9 mouse cellular contexts compared by ENCODE assay signal in the genomic region with DNA sequence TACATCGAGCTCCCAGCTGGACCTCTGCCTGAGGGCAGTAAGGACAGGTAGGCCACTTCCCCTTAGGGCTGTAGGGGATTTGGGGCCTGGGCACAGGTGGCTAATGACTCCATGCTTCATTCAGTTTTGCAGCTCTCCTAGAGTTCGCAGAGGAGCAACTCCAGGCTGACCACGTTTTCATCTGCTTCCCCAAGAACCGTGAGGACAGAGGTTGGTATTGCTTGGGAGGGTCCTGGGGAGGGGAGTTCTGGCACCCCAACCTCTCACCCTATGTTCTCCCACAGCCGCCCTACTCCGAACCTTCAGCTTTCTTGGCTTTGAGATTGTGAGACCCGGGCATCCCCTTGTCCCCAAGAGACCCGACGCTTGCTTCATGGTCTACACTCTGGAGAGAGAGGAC. TPM values are rescaled to one million over a fixed set of nuclear protein-coding genes. Genes with fewer than 3 reads are reported as not detected.
DNase-seq lines count a peak whose midpoint lies in the region; ATAC-seq and TF ChIP-seq lines count a peak whose summit lies in the region.
"Not testable (repeated sequence)": the region's sequence is repeated elsewhere in the genome, so short reads cannot be mapped to it uniquely, and the experiment has no call there.
"Had no signal": no experiment of that assay in that cellular context is flagged by ENCODE, and none has a peak within 500 bp of the region (broad histone marks: within the 10 kb centered on the region; RNA-seq: fewer than 3 reads in every experiment).

No protein-coding gene starts in this region.

- peak overlapping the region; percentile 98 for H3K4me2 ChIP-seq in forebrain, embryonic 15.5 days (replicated peaks)
- H3K4me2 ChIP-seq in heart, embryonic 16.5 days (ENCODE audit: low read depth, low read length) = peak overlapping the region; percentile 86; the same call in 1 of the 2 replicates
- peak overlapping the region; percentile 93; the same call in 1 of the 2 replicates for H3K4me2 ChIP-seq in intestine, embryonic 16.5 days (ENCODE audit: low read depth, low read length)
- peak overlapping the region; percentile 93; the same call in 1 of the 2 replicates for H3K4me2 ChIP-seq in limb, embryonic 14.5 days (replicated peaks; ENCODE audit: low read depth, low read length, severe bottlenecking)
- peak overlapping the region; percentile 80 for H3K4me2 ChIP-seq in lung, embryonic 15.5 days
- H3K4me2 ChIP-seq in midbrain, postnatal 0 days (ENCODE audit: low read depth, low read length, poor library complexity, severe bottlenecking) = peak overlapping the region; percentile 98

- H3K9ac ChIP-seq in forebrain, embryonic 15.5 days (replicated peaks); heart, embryonic 16.5 days (ENCODE audit: low read length); intestine, embryonic 16.5 days (ENCODE audit: low read depth, low read length); limb, embryonic 14.5 days (ENCODE audit: low read depth, low read length, severe bottlenecking); lung, embryonic 15.5 days; midbrain, postnatal 0 days (replicated peaks; ENCODE audit: low read length, poor library complexity, severe bottlenecking): not testable (repeated sequence)

- DNase-seq in embryonic facial prominence, embryonic 10.5 days (ENCODE audit: low spot score); limb, embryonic 14.5 days (ENCODE audit: low spot score); midbrain, postnatal 0 days (ENCODE audit: low spot score): not testable (repeated sequence)

- TF ChIP-seq POLR2A in limb, embryonic 14.5 days (IDR thresholded peaks at IDR 0.05; ENCODE audit: borderline replicate concordance, extremely low read depth, insufficient read depth, insufficient read length); testis, adult 2 months (IDR thresholded peaks at IDR 0.05; ENCODE audit: control insufficient read depth, low read depth, low read length): not testable (repeated sequence)

- H3K4me1 ChIP-seq in embryonic facial prominence, embryonic 10.5 days = peaks cover 60% of the 10 kb centered on the region
- peaks cover 19% of the 10 kb centered on the region for H3K4me1 ChIP-seq in forebrain, embryonic 15.5 days
- H3K4me1 ChIP-seq in heart, embryonic 16.5 days (ENCODE audit: control insufficient read depth, insufficient read depth, low read length) = peaks cover 31% of the 10 kb centered on the region
- H3K4me1 ChIP-seq in intestine, embryonic 16.5 days (ENCODE audit: control insufficient read depth, insufficient read depth, low read length) = peaks cover 26% of the 10 kb centered on the region
- H3K4me1 ChIP-seq in limb, embryonic 14.5 days (ENCODE audit: control insufficient read depth, insufficient read depth, low read length); midbrain, postnatal 0 days (ENCODE audit: insufficient read depth, low read length): not testable (repeated sequence)
- H3K4me1 ChIP-seq in lung, embryonic 15.5 days = peaks cover 29% of the 10 kb centered on the region
- H3K4me1 ChIP-seq in testis, adult 2 months (ENCODE audit: control insufficient read depth, insufficient read depth, low read length) = peaks cover 15% of the 10 kb centered on the region

- peaks cover 15% of the 10 kb centered on the region for H3K27me3 ChIP-seq in embryonic facial prominence, embryonic 10.5 days (replicated peaks; ENCODE audit: low read depth, poor library complexity, severe bottlenecking)
- H3K27me3 ChIP-seq in forebrain, embryonic 15.5 days; heart, embryonic 16.5 days (ENCODE audit: control insufficient read depth, insufficient read depth, low read length); intestine, embryonic 16.5 days (replicated peaks; ENCODE audit: control insufficient read depth, insufficient read depth, low read length); limb, embryonic 14.5 days (ENCODE audit: control insufficient read depth, insufficient read depth, low read length); lung, embryonic 15.5 days; midbrain, postnatal 0 days (ENCODE audit: insufficient read depth, low read length); testis, adult 2 months (ENCODE audit: control insufficient read depth, insufficient read depth, low read length): not testable (repeated sequence)

- H3K27ac ChIP-seq in embryonic facial prominence, embryonic 10.5 days (replicated peaks); forebrain, embryonic 15.5 days (replicated peaks); heart, embryonic 16.5 days (ENCODE audit: low read length); intestine, embryonic 16.5 days (ENCODE audit: low read length); limb, embryonic 14.5 days (replicated peaks; ENCODE audit: low read depth, low read length); lung, embryonic 15.5 days; midbrain, postnatal 0 days (ENCODE audit: low read depth, low read length); testis, adult 2 months (ENCODE audit: control insufficient read depth, insufficient read depth, low read depth, low read length): not testable (repeated sequence)

- 82% methylated on average over 9 of the region's 9 CpGs for WGBS in embryonic facial prominence, embryonic 10.5 days
- 85% methylated on average over 9 of the region's 9 CpGs for WGBS in forebrain, embryonic 15.5 days
- WGBS in heart, embryonic 16.5 days = 73% methylated on average over 8 of the region's 9 CpGs
- 83% methylated on average over 9 of the region's 9 CpGs for WGBS in intestine, embryonic 16.5 days
- 81% methylated on average over 7 of the region's 9 CpGs for WGBS in limb, embryonic 14.5 days
- WGBS in lung, embryonic 15.5 days = 70% methylated on average over 8 of the region's 9 CpGs
- WGBS in midbrain, postnatal 0 days = 87% methylated on average over 6 of the region's 9 CpGs

- ATAC-seq in forebrain, embryonic 15.5 days (replicated peaks); heart, embryonic 16.5 days (replicated peaks; ENCODE audit: extremely low read depth, insufficient read depth, low FRiP score); intestine, embryonic 16.5 days; limb, embryonic 14.5 days (ENCODE audit: low FRiP score, low read depth); lung, embryonic 15.5 days (ENCODE audit: borderline replicate concordance, extremely low read depth, low FRiP score, low TSS enrichment); midbrain, postnatal 0 days (ENCODE audit: low FRiP score): not testable (repeated sequence)

- H3K9me3 ChIP-seq in embryonic facial prominence, embryonic 10.5 days; forebrain, embryonic 15.5 days; heart, embryonic 16.5 days (replicated peaks; ENCODE audit: control insufficient read depth, low read length); intestine, embryonic 16.5 days (ENCODE audit: control insufficient read depth, low read length); limb, embryonic 14.5 days (ENCODE audit: control insufficient read depth, low read length); lung, embryonic 15.5 days; midbrain, postnatal 0 days (ENCODE audit: low read length): not testable (repeated sequence)

- TF ChIP-seq CTCF in midbrain, postnatal 0 days (IDR thresholded peaks at IDR 0.05); testis, adult 2 months (IDR thresholded peaks at IDR 0.05; ENCODE audit: control insufficient read depth, insufficient read depth, insufficient replicate concordance, low read depth, low read length): not testable (repeated sequence)

- H3K4me3 ChIP-seq in embryonic facial prominence, embryonic 10.5 days = peak overlapping the region; percentile 92
- peak overlapping the region; percentile 93 for H3K4me3 ChIP-seq in forebrain, embryonic 15.5 days
- H3K4me3 ChIP-seq in heart, embryonic 16.5 days (ENCODE audit: low read length) = peak overlapping the region; percentile 93
- not testable (repeated sequence) for H3K4me3 ChIP-seq in intestine, embryonic 16.5 days (ENCODE audit: low read length)
- H3K4me3 ChIP-seq in limb, embryonic 14.5 days (replicated peaks; ENCODE audit: low read length) = peak overlapping the region; percentile 66; the same call in 1 of the 2 replicates
- peak overlapping the region; percentile 77; the same call in 1 of the 2 replicates for H3K4me3 ChIP-seq in lung, embryonic 15.5 days
- H3K4me3 ChIP-seq in midbrain, postnatal 0 days (ENCODE audit: low read depth, low read length) = peak overlapping the region; percentile 74; the same call in 1 of the 2 replicates
- H3K4me3 ChIP-seq in testis, adult 2 months (ENCODE audit: control insufficient read depth, low read depth, low read length) = peak overlapping the region; percentile 88

- H3K36me3 ChIP-seq in embryonic facial prominence, embryonic 10.5 days (replicated peaks) = peaks cover 28% of the 10 kb centered on the region
- peaks cover 18% of the 10 kb centered on the region for H3K36me3 ChIP-seq in forebrain, embryonic 15.5 days
- H3K36me3 ChIP-seq in heart, embryonic 16.5 days (ENCODE audit: control insufficient read depth, insufficient read depth) = peaks cover 15% of the 10 kb centered on the region
- not testable (repeated sequence) for H3K36me3 ChIP-seq in intestine, embryonic 16.5 days (ENCODE audit: control insufficient read depth, insufficient read depth, low read length); testis, adult 2 months (ENCODE audit: control insufficient read depth, insufficient read depth, low read length)
- H3K36me3 ChIP-seq in limb, embryonic 14.5 days (ENCODE audit: control insufficient read depth, insufficient read depth, low read length) = peaks cover 24% of the 10 kb centered on the region
- H3K36me3 ChIP-seq in lung, embryonic 15.5 days = peaks cover 17% of the 10 kb centered on the region
- peaks cover 17% of the 10 kb centered on the region for H3K36me3 ChIP-seq in midbrain, postnatal 0 days (ENCODE audit: insufficient read depth, low read length)

RNA-seq across cellular contexts. Expression of gene Oaz1, which starts 2.1 kb away (rescaled TPM):
- 2,205 and 2,316 TPM in 2 replicates for polyA plus RNA-seq in embryonic facial prominence, embryonic 10.5 days (2016; fragmentation: Nextera tagmentation; extraction: Ambion mirVana)
- 1,419 and 1,463 TPM in 2 replicates for polyA plus RNA-seq in forebrain, embryonic 15.5 days (2015; fragmentation: Nextera tagmentation; extraction: Ambion mirVana)
- polyA plus RNA-seq in heart, embryonic 16.5 days (2015; fragmentation: Nextera tagmentation; extraction: Ambion mirVana) = 2,111 and 2,265 TPM in 2 replicates
- 1,610 and 1,714 TPM in 2 replicates for polyA plus RNA-seq in intestine, embryonic 16.5 days (2015; fragmentation: Nextera tagmentation; extraction: Ambion mirVana)
- polyA plus RNA-seq in limb, embryonic 14.5 days (2012; rRNA removed) = 882 and 1,248 TPM in 2 replicates
- 1,813 and 1,884 TPM in 2 replicates for polyA plus RNA-seq in limb, embryonic 14.5 days (2014; fragmentation: Nextera tagmentation; extraction: Ambion mirVana)
- polyA plus RNA-seq in lung, embryonic 15.5 days (2015; fragmentation: Nextera tagmentation; extraction: Ambion mirVana) = 1,965 and 1,985 TPM in 2 replicates
- 863 and 928 TPM in 2 replicates for total RNA-seq in midbrain, postnatal 0 days (2014; rRNA removed)
- 1,039 and 1,193 TPM in 2 replicates for polyA plus RNA-seq in midbrain, postnatal 0 days (2015; fragmentation: Nextera tagmentation; extraction: Ambion mirVana)
- polyA plus RNA-seq in testis, adult 2 months (2012; rRNA removed) = 261 and 275 TPM in 2 replicates

RNA-seq across cellular contexts. Expression of gene Lingo3, which starts 15.3 kb away (rescaled TPM):
- polyA plus RNA-seq in embryonic facial prominence, embryonic 10.5 days (2016; fragmentation: Nextera tagmentation; extraction: Ambion mirVana) = 1.3 and 1.6 TPM in 2 replicates
- 4.4 and 5.5 TPM in 2 replicates for polyA plus RNA-seq in forebrain, embryonic 15.5 days (2015; fragmentation: Nextera tagmentation; extraction: Ambion mirVana)
- polyA plus RNA-seq in heart, embryonic 16.5 days (2015; fragmentation: Nextera tagmentation; extraction: Ambion mirVana) = 0.39 and 0.84 TPM in 2 replicates
- 0.07 and 0.10 TPM in 2 replicates for polyA plus RNA-seq in intestine, embryonic 16.5 days (2015; fragmentation: Nextera tagmentation; extraction: Ambion mirVana)
- 0.88 and 1.4 TPM in 2 replicates for polyA plus RNA-seq in limb, embryonic 14.5 days (2012; rRNA removed)
- polyA plus RNA-seq in limb, embryonic 14.5 days (2014; fragmentation: Nextera tagmentation; extraction: Ambion mirVana) = 0.56 and 0.82 TPM in 2 replicates
- polyA plus RNA-seq in lung, embryonic 15.5 days (2015; fragmentation: Nextera tagmentation; extraction: Ambion mirVana) = 0.05 and 0.31 TPM in 2 replicates
- 39.3 and 61.0 TPM in 2 replicates for total RNA-seq in midbrain, postnatal 0 days (2014; rRNA removed)
- 24.4 and 26.8 TPM in 2 replicates for polyA plus RNA-seq in midbrain, postnatal 0 days (2015; fragmentation: Nextera tagmentation; extraction: Ambion mirVana)
- polyA plus RNA-seq in testis, adult 2 months (2012; rRNA removed) = 0.16 and 0.26 TPM in 2 replicates
- total RNA-seq: MEL had no signal

RNA-seq across cellular contexts. Expression of gene Jsrp1, which starts 15.3 kb away (rescaled TPM):
- 0.26 and 0.52 TPM in 2 replicates for polyA plus RNA-seq in embryonic facial prominence, embryonic 10.5 days (2016; fragmentation: Nextera tagmentation; extraction: Ambion mirVana)
- 0.31 TPM in 1 of 2 replicates, not detected in the other for polyA plus RNA-seq in forebrain, embryonic 15.5 days (2015; fragmentation: Nextera tagmentation; extraction: Ambion mirVana)
- 5.6 and 6.7 TPM in 2 replicates for polyA plus RNA-seq in heart, embryonic 16.5 days (2015; fragmentation: Nextera tagmentation; extraction: Ambion mirVana)
- polyA plus RNA-seq in intestine, embryonic 16.5 days (2015; fragmentation: Nextera tagmentation; extraction: Ambion mirVana) = 0.70 and 0.82 TPM in 2 replicates
- 8.5 and 12.1 TPM in 2 replicates for polyA plus RNA-seq in limb, embryonic 14.5 days (2012; rRNA removed)
- 5.1 and 6.1 TPM in 2 replicates for polyA plus RNA-seq in limb, embryonic 14.5 days (2014; fragmentation: Nextera tagmentation; extraction: Ambion mirVana)
- 0.74 and 1.5 TPM in 2 replicates for polyA plus RNA-seq in lung, embryonic 15.5 days (2015; fragmentation: Nextera tagmentation; extraction: Ambion mirVana)
- not detected in 2 replicates for total RNA-seq in midbrain, postnatal 0 days (2014; rRNA removed)
- 0.83 and 1.1 TPM in 2 replicates for polyA plus RNA-seq in midbrain, postnatal 0 days (2015; fragmentation: Nextera tagmentation; extraction: Ambion mirVana)
- 1.2 and 1.4 TPM in 2 replicates for polyA plus RNA-seq in testis, adult 2 months (2012; rRNA removed)
- total RNA-seq: MEL had no signal

RNA-seq across cellular contexts. Expression of gene Amh, which starts 23.5 kb away (rescaled TPM):
- 0.11 and 0.17 TPM in 2 replicates for polyA plus RNA-seq in embryonic facial prominence, embryonic 10.5 days (2016; fragmentation: Nextera tagmentation; extraction: Ambion mirVana)
- polyA plus RNA-seq in forebrain, embryonic 15.5 days (2015; fragmentation: Nextera tagmentation; extraction: Ambion mirVana) = 0.10 TPM in 2 replicates
- 0.13 and 0.29 TPM in 2 replicates for polyA plus RNA-seq in heart, embryonic 16.5 days (2015; fragmentation: Nextera tagmentation; extraction: Ambion mirVana)
- polyA plus RNA-seq in intestine, embryonic 16.5 days (2015; fragmentation: Nextera tagmentation; extraction: Ambion mirVana) = 0.07 and 0.10 TPM in 2 replicates
- polyA plus RNA-seq in limb, embryonic 14.5 days (2012; rRNA removed) = 1.0 and 1.9 TPM in 2 replicates
- 0.11 TPM in 1 of 2 replicates, not detected in the other for polyA plus RNA-seq in limb, embryonic 14.5 days (2014; fragmentation: Nextera tagmentation; extraction: Ambion mirVana)
- polyA plus RNA-seq in lung, embryonic 15.5 days (2015; fragmentation: Nextera tagmentation; extraction: Ambion mirVana) = 0.09 and 0.13 TPM in 2 replicates
- total RNA-seq in midbrain, postnatal 0 days (2014; rRNA removed) = 0.82 and 2.9 TPM in 2 replicates
- not detected in 2 replicates for polyA plus RNA-seq in midbrain, postnatal 0 days (2015; fragmentation: Nextera tagmentation; extraction: Ambion mirVana)
- polyA plus RNA-seq in testis, adult 2 months (2012; rRNA removed) = 2.5 and 3.2 TPM in 2 replicates

RNA-seq across cellular contexts. Expression of gene Lsm7, which starts 26.4 kb away (rescaled TPM):
- polyA plus RNA-seq in embryonic facial prominence, embryonic 10.5 days (2016; fragmentation: Nextera tagmentation; extraction: Ambion mirVana) = 364 TPM in 2 replicates
- 268 and 279 TPM in 2 replicates for polyA plus RNA-seq in forebrain, embryonic 15.5 days (2015; fragmentation: Nextera tagmentation; extraction: Ambion mirVana)
- 141 and 148 TPM in 2 replicates for polyA plus RNA-seq in heart, embryonic 16.5 days (2015; fragmentation: Nextera tagmentation; extraction: Ambion mirVana)
- polyA plus RNA-seq in intestine, embryonic 16.5 days (2015; fragmentation: Nextera tagmentation; extraction: Ambion mirVana) = 198 and 240 TPM in 2 replicates
- 366 and 417 TPM in 2 replicates for polyA plus RNA-seq in limb, embryonic 14.5 days (2012; rRNA removed)
- 360 and 371 TPM in 2 replicates for polyA plus RNA-seq in limb, embryonic 14.5 days (2014; fragmentation: Nextera tagmentation; extraction: Ambion mirVana)
- 254 and 281 TPM in 2 replicates for polyA plus RNA-seq in lung, embryonic 15.5 days (2015; fragmentation: Nextera tagmentation; extraction: Ambion mirVana)
- total RNA-seq in midbrain, postnatal 0 days (2014; rRNA removed) = 136 and 249 TPM in 2 replicates
- polyA plus RNA-seq in midbrain, postnatal 0 days (2015; fragmentation: Nextera tagmentation; extraction: Ambion mirVana) = 292 and 299 TPM in 2 replicates
- polyA plus RNA-seq in testis, adult 2 months (2012; rRNA removed) = 60.3 and 67.0 TPM in 2 replicates
